Mouse (Mus musculus): ENCODE data around the gene Hist1h2bg. TPM values are rescaled to one million over a fixed set of nuclear protein-coding genes. Genes with fewer than 3 reads are reported as not detected.
"Not testable (repeated sequence)": the region's sequence is repeated elsewhere in the genome, so short reads cannot be mapped to it uniquely, and the experiment has no call there.

Hist1h2bg gene
- polyA plus RNA-seq, 1 experiment from 2014 or later: 6.3 TPM

- 0 out of 2 replicates have a peak, but pooled peaks cover 13% of the 10 kb centered on the region for H3K4me1 ChIP-seq (replicated peaks; ENCODE audit: control insufficient read depth, insufficient read depth, low read length)
- H3K27me3 ChIP-seq (replicated peaks; ENCODE audit: control insufficient read depth, insufficient read depth, low read length): no peaks in the 10 kb centered on the region
- H3K9ac ChIP-seq (ENCODE audit: low read depth, low read length): peak overlapping the region; percentile 91
- no peaks in the 10 kb centered on the region for H3K9me3 ChIP-seq (ENCODE audit: control insufficient read depth, low read length)
- ATAC-seq (replicated peaks; ENCODE audit: low FRiP score) (peak; percentile 81), DNase-seq (ENCODE audit: low spot score) (peak; percentile 88)
- WGBS: under 1% methylated on average over 54 of the region's 54 CpGs
- peak overlapping the region; percentile 83 for H3K4me2 ChIP-seq
- peak overlapping the region; percentile 56 for H3K4me3 ChIP-seq (ENCODE audit: low read depth, low read length)
- peak overlapping the region; percentile 100 for H3K27ac ChIP-seq (ENCODE audit: low read depth, low read length)
- H3K36me3 ChIP-seq (ENCODE audit: control insufficient read depth, insufficient read depth, low read length): no peaks in the 10 kb centered on the region
Observed at GRCm38 (mm10) chr13:23554925-23555838, 16.0 kb upstream of the Hist1h2bg start.

GRCm38 (mm10) chr13:23555839-23556416 is 15.3 kb upstream of the Hist1h2bg start:
- peak; percentile 66 for ATAC-seq (replicated peaks; ENCODE audit: low FRiP score)
- Histone ChIP-seq H3K4me3 (ENCODE audit: low read depth, low read length) (peak overlapping the region; percentile 56), H3K27ac (ENCODE audit: low read depth, low read length) (peak overlapping the region; percentile 100), H3K9me3 (ENCODE audit: control insufficient read depth, low read length) (no peaks in the 10 kb centered on the region), H3K4me1 (replicated peaks; ENCODE audit: control insufficient read depth, insufficient read depth, low read length) (0 out of 2 replicates have a peak, but pooled peaks cover 8% of the 10 kb centered on the region), H3K9ac (ENCODE audit: low read depth, low read length) (peak overlapping the region; percentile 91), H3K36me3 (ENCODE audit: control insufficient read depth, insufficient read depth, low read length) (no peaks in the 10 kb centered on the region), H3K4me2 (peak overlapping the region; percentile 83), H3K27me3 (replicated peaks; ENCODE audit: control insufficient read depth, insufficient read depth, low read length) (no peaks in the 10 kb centered on the region)
- under 1% methylated on average over 18 of the region's 18 CpGs for WGBS
- DNase-seq (ENCODE audit: low spot score): peak; percentile 75

DNA sequence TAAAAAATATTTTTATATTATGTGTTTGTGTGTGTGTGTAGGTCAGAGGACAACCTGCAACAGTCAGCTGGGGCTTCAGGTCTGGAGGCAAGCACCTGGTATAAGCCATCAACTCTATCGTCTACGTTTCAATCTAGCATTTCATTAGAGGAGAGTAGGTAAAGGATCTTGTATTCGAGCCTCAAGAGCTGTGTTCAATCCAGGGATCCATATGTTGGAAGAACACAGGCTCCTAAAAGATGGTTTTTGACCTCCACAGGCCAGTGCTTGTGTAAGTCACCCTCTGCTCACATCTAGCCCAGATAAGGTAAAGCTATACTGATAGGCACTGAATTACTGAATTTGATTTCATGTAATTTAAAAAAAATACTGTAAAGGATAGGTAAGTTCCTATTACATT is 14.3 kb upstream of the Hist1h2bg start:
- no peak for DNase-seq (ENCODE audit: low spot score)
- WGBS: 67% methylated on average over 3 of the region's 3 CpGs
- H3K27me3 ChIP-seq (replicated peaks; ENCODE audit: control insufficient read depth, insufficient read depth, low read length): no peaks in the 10 kb centered on the region
- H3K4me1 ChIP-seq (replicated peaks; ENCODE audit: control insufficient read depth, insufficient read depth, low read length): 0 out of 2 replicates have a peak, but pooled peaks cover 7% of the 10 kb centered on the region
- peak overlapping the region; percentile 100 for H3K27ac ChIP-seq (ENCODE audit: low read depth, low read length)
- H3K4me2 ChIP-seq: peak overlapping the region; percentile 83
- H3K36me3 ChIP-seq (ENCODE audit: control insufficient read depth, insufficient read depth, low read length): no peaks in the 10 kb centered on the region
- H3K4me3 ChIP-seq (ENCODE audit: low read depth, low read length): peak overlapping the region; percentile 56
- ATAC-seq (replicated peaks; ENCODE audit: low FRiP score): no peak
- no peaks in the 10 kb centered on the region for H3K9me3 ChIP-seq (ENCODE audit: control insufficient read depth, low read length)
- H3K9ac ChIP-seq (ENCODE audit: low read depth, low read length): peak overlapping the region; percentile 91; the same call in 1 of the 2 replicates

DNA sequence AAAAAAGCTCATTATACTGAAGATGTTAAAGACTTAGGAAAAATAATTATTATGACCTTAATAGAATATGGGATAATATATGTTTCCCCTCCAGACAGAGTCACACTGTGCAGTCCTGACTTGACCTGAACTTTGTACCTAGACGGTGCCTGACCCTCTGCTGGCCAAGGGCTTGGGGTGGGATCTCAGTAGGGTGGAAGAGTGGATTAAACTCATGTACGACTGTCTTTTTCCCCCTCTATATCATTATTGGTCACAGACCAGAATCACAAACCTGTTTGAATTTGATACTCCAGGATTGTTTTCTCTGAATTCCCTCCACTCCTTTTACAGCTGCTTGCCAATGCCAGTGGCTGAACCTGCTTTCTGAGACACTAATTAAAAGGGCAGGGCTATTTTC is 10.5 kb upstream of the Hist1h2bg start:
- not testable (repeated sequence) for H3K36me3 ChIP-seq (ENCODE audit: control insufficient read depth, insufficient read depth, low read length); H3K9me3 ChIP-seq (ENCODE audit: control insufficient read depth, low read length); H3K4me1 ChIP-seq (replicated peaks; ENCODE audit: control insufficient read depth, insufficient read depth, low read length); H3K27me3 ChIP-seq (replicated peaks; ENCODE audit: control insufficient read depth, insufficient read depth, low read length); ATAC-seq (replicated peaks; ENCODE audit: low FRiP score)
- Histone ChIP-seq H3K27ac (ENCODE audit: low read depth, low read length) (peak overlapping the region; percentile 64), H3K4me2 (peak overlapping the region; percentile 47), H3K9ac (ENCODE audit: low read depth, low read length) (peak overlapping the region; percentile 50; the same call in 1 of the 2 replicates), H3K4me3 (ENCODE audit: low read depth, low read length) (0 out of 2 replicates have a peak overlapping the region, but pooled peaks have one; percentile 10)
- DNase-seq (ENCODE audit: low spot score): peak; percentile 51
- WGBS: 27% methylated on average over 2 of the region's 2 CpGs

DNA sequence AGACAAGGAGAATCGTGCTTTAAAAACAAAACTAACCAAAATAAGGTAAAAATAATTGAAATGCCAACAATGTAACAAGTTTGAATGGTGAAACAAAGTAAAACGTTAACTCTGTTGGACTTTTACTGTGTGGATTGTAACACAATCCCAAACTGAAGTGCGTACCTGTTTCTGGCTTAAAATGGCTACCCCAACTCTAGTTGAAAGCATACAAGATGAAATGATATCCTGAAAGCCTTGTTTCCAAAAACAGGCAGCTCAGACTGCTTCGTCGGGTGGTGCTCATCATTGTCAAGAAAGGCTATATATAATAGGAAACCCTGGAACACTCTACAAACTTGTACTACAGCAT is 9.7 kb upstream of the Hist1h2bg start:
- peak overlapping the region; percentile 37 for H3K4me3 ChIP-seq (ENCODE audit: low read depth, low read length)
- peak overlapping the region; percentile 48 for H3K9ac ChIP-seq (ENCODE audit: low read depth, low read length)
- H3K36me3 ChIP-seq (ENCODE audit: control insufficient read depth, insufficient read depth, low read length); ATAC-seq (replicated peaks; ENCODE audit: low FRiP score); DNase-seq (ENCODE audit: low spot score); H3K27me3 ChIP-seq (replicated peaks; ENCODE audit: control insufficient read depth, insufficient read depth, low read length); H3K4me1 ChIP-seq (replicated peaks; ENCODE audit: control insufficient read depth, insufficient read depth, low read length); H3K9me3 ChIP-seq (ENCODE audit: control insufficient read depth, low read length): not testable (repeated sequence)
- peak overlapping the region; percentile 100 for H3K27ac ChIP-seq (ENCODE audit: low read depth, low read length)
- peak overlapping the region; percentile 48 for H3K4me2 ChIP-seq
- 0% methylated on average over 2 of the region's 5 CpGs for WGBS

- H3K36me3 ChIP-seq (ENCODE audit: control insufficient read depth, insufficient read depth, low read length); H3K9me3 ChIP-seq (ENCODE audit: control insufficient read depth, low read length); H3K4me1 ChIP-seq (replicated peaks; ENCODE audit: control insufficient read depth, insufficient read depth, low read length); H3K27me3 ChIP-seq (replicated peaks; ENCODE audit: control insufficient read depth, insufficient read depth, low read length): not testable (repeated sequence)
- Histone ChIP-seq H3K9ac (ENCODE audit: low read depth, low read length) (peak within 1 kb of the TSS; percentile 77), H3K4me2 (peak within 1 kb of the TSS; percentile 81), H3K4me3 (ENCODE audit: low read depth, low read length) (peak within 1 kb of the TSS; percentile 39), H3K27ac (ENCODE audit: low read depth, low read length) (peak within 1 kb of the TSS; percentile 100)
- peak; percentile 91 for DNase-seq (ENCODE audit: low spot score)
- peak; percentile 93 for ATAC-seq (replicated peaks; ENCODE audit: low FRiP score)
- under 1% methylated on average over 55 of the region's 67 CpGs for WGBS
Observed at GRCm38 (mm10) chr13:23561883-23562659, 9.1 kb upstream of the Hist1h2bg start, which contains the start of gene Hist1h3e. Gene Hist1h3e, minus strand, starts transcription at chr13:23562369.

DNA sequence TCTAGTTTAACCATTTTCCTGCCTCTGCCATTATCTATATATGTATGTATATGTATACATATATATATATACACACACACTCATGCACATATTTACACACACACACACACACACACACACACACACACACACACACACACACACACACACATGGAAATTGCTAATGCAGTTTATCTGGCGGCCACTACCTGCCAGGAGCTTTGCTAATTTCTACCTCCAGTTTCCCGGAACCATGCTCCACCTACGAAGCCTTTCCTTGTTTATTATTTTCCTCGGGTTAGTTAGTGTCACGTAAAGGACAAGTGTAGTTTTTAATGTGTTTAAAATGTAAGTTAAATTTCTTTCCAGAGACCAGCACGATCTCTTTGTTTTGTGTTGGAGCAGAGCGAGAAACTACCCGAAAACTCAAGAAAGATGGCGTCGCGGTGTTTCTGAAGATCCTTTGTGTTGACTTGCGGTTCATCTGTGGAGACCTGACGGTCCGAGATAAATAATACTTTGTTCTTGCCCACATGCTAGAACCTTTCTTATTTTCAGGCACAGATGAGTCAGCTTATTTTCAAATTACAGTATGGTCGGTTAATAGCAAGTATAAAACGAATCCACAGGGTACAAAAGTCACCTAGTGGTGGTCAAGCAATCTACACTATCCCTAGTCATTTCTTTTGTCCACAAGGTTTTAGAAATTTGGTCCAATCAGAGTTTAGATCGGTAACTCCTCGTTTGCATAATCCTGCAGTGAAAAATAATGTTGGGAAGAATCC is 8.3 kb upstream of the Hist1h2bg start:
- peak; percentile 34 for ATAC-seq (replicated peaks; ENCODE audit: low FRiP score)
- peak overlapping the region; percentile 81 for H3K4me2 ChIP-seq
- H3K27ac ChIP-seq (ENCODE audit: low read depth, low read length): peak overlapping the region; percentile 100
- WGBS: 2% methylated on average over 18 of the region's 18 CpGs
- H3K9ac ChIP-seq (ENCODE audit: low read depth, low read length): peak overlapping the region; percentile 77
- H3K36me3 ChIP-seq (ENCODE audit: control insufficient read depth, insufficient read depth, low read length): no peaks in the 10 kb centered on the region
- DNase-seq (ENCODE audit: low spot score): peak; percentile 44
- no peaks in the 10 kb centered on the region for H3K27me3 ChIP-seq (replicated peaks; ENCODE audit: control insufficient read depth, insufficient read depth, low read length)
- peak overlapping the region; percentile 39 for H3K4me3 ChIP-seq (ENCODE audit: low read depth, low read length)
- no peaks in the 10 kb centered on the region for H3K4me1 ChIP-seq (replicated peaks; ENCODE audit: control insufficient read depth, insufficient read depth, low read length)
- no peaks in the 10 kb centered on the region for H3K9me3 ChIP-seq (ENCODE audit: control insufficient read depth, low read length)

DNA sequence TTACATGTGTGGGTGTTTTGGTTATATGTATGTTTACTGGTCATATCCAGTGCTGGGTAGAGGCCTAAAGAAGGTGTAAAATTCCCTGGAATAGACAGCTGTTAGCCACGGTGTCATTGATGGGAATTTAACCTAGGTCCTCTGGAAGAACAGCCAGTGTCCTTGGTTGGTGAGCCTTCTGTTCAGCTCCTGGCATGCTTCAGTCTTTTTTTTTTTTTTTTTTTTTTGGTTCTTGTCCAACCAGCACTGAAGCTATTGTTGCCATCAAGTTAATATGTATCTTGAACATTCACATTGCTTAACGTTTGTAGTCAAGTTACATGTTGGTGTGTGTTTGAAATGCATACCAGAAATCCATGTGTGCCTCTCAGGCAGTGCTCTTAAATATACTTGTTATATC is 6.7 kb upstream of the Hist1h2bg start:
- no peak for ATAC-seq (replicated peaks; ENCODE audit: low FRiP score)
- Histone ChIP-seq H3K9ac (ENCODE audit: low read depth, low read length) (no peak overlapping the region), H3K4me2 (no peak overlapping the region), H3K27ac (ENCODE audit: low read depth, low read length) (peak overlapping the region; percentile 100; the same call in 1 of the 2 replicates), H3K4me3 (ENCODE audit: low read depth, low read length) (no peak overlapping the region), H3K36me3 (ENCODE audit: control insufficient read depth, insufficient read depth, low read length) (no peaks in the 10 kb centered on the region), H3K4me1 (replicated peaks; ENCODE audit: control insufficient read depth, insufficient read depth, low read length) (no peaks in the 10 kb centered on the region), H3K9me3 (ENCODE audit: control insufficient read depth, low read length) (no peaks in the 10 kb centered on the region), H3K27me3 (replicated peaks; ENCODE audit: control insufficient read depth, insufficient read depth, low read length) (no peaks in the 10 kb centered on the region)
- no peak for DNase-seq (ENCODE audit: low spot score)
- WGBS: 84% methylated on average over 2 of the region's 2 CpGs
